Comparison of ENCODE assay signal across 10 mouse cellular contexts in genomic region chr1:85842251-85842650, GRCm38 (mm10). TPM values are rescaled to one million over a fixed set of nuclear protein-coding genes. Genes with fewer than 3 reads are reported as not detected.
DNase-seq lines count a peak whose midpoint lies in the region; TF ChIP-seq lines count a peak whose summit lies in the region.
"Had no signal": no experiment of that assay in that cellular context is flagged by ENCODE, and none has a peak within 500 bp of the region (broad histone marks: within the 10 kb centered on the region; RNA-seq: fewer than 3 reads in every experiment).

No protein-coding gene starts in this region.

- no peak for TF ChIP-seq POLR2A in cerebellum, adult 2 months (IDR thresholded peaks at IDR 0.05; ENCODE audit: borderline replicate concordance, insufficient read depth, low read length)
- no peak for TF ChIP-seq POLR2A in MEL (IDR thresholded peaks at IDR 0.05; ENCODE audit: control insufficient read depth in 1 of 2, insufficient read depth in 1 of 2, low read depth in 1 of 2, low read length in 2 of 2, poor library complexity in 1 of 2)

- no peak overlapping the region for H3K4me3 ChIP-seq in cerebellum, adult 2 months (replicated peaks; ENCODE audit: insufficient read depth, low read depth, low read length)
- no peak overlapping the region for H3K4me3 ChIP-seq in layer of hippocampus, adult 2 months
- H3K4me3 ChIP-seq in MEL (ENCODE audit: control insufficient read depth in 1 of 2, insufficient read depth in 1 of 2, low read depth in 2 of 2, low read length in 2 of 2) = no peak overlapping the region
- H3K4me3 ChIP-seq: midbrain, embryonic 12.5 days had no signal

- peaks cover 21 to 25% of the 10 kb centered on the region in 2 experiments for H3K36me3 ChIP-seq in MEL (ENCODE audit: control insufficient read depth in 1 of 2, insufficient read depth in 2 of 2, low read length in 2 of 2)

- DNase-seq in cerebellum, adult 2 months = peak in 1 of 2 experiments; percentile 26
- no peak for DNase-seq in cerebellum, adult 9-11 months
- no peak for DNase-seq in layer of hippocampus, adult 2 months (ENCODE audit: low spot score in 2 of 2)
- no peak for DNase-seq in layer of hippocampus, adult 18-20 months (ENCODE audit: low spot score in 2 of 2)
- DNase-seq in MEL (ENCODE audit: low read depth, low spot score) = peak; percentile 55
- DNase-seq in hindlimb bud, embryonic 11.5 days (ENCODE audit: extremely low spot score, low read depth, low spot score) = peak; percentile 10
- DNase-seq in adrenal gland, postnatal 4 days (ENCODE audit: low spot score in 2 of 2) = no peak
- DNase-seq in layer of hippocampus, postnatal 10 days (ENCODE audit: low spot score in 2 of 2) = no peak
- DNase-seq: B cell, adult 2 months had no signal

- H3K4me1 ChIP-seq in cerebellum, adult 2 months (ENCODE audit: control insufficient read depth, insufficient read depth, low read length) = peaks cover 6% of the 10 kb centered on the region
- H3K4me1 ChIP-seq in MEL (ENCODE audit: control insufficient read depth in 1 of 2, insufficient read depth in 2 of 2, low read length in 2 of 2) = peaks cover 8 to 18% of the 10 kb centered on the region in 2 experiments
- H3K4me1 ChIP-seq: midbrain, embryonic 12.5 days had no signal

- no peak overlapping the region for H3K27ac ChIP-seq in cerebellum, adult 2 months (ENCODE audit: insufficient read depth, low read length)
- H3K27ac ChIP-seq in layer of hippocampus, adult 2 months = no peak overlapping the region
- H3K27ac ChIP-seq in MEL (ENCODE audit: control insufficient read depth, low read depth, low read length) = no peak overlapping the region
- H3K27ac ChIP-seq: midbrain, embryonic 12.5 days had no signal

- no peaks in the 10 kb centered on the region for H3K9me3 ChIP-seq in MEL (replicated peaks; ENCODE audit: insufficient read depth, low read length)
- H3K9me3 ChIP-seq: midbrain, embryonic 12.5 days had no signal

- peak; percentile 46 for TF ChIP-seq RAD21 in MEL (IDR thresholded peaks at IDR 0.05; ENCODE audit: low read depth, low read length)

- H3K9ac ChIP-seq in MEL (ENCODE audit: control insufficient read depth, low read depth, low read length, poor library complexity, severe bottlenecking) = no peak overlapping the region
- H3K9ac ChIP-seq: midbrain, embryonic 12.5 days had no signal

- TF ChIP-seq EP300 in MEL (IDR thresholded peaks at IDR 0.05; ENCODE audit: low read depth in 1 of 2, low read length in 2 of 2) = no peak

- TF ChIP-seq CTCF in cerebellum, adult 2 months (IDR thresholded peaks at IDR 0.05; ENCODE audit: borderline replicate concordance, insufficient read depth, low read depth, low read length) = peak; percentile 37; the same call in 1 of the 2 replicates
- TF ChIP-seq CTCF in layer of hippocampus, adult 2 months (conservative IDR thresholded peaks at IDR 0.05) = peak; percentile 88
- TF ChIP-seq CTCF in MEL (IDR thresholded peaks at IDR 0.05 in 2 of 3, conservative IDR thresholded peaks at IDR 0.05 in 1 of 3; ENCODE audit: control insufficient read depth in 1 of 3, insufficient read depth in 1 of 3, low read depth in 2 of 3, low read length in 3 of 3, poor library complexity in 1 of 3, severe bottlenecking in 1 of 3) = peak in 2 of 3 experiments; percentile 25 to 67; a peak in 4 of 6 replicates

- H3K79me2 ChIP-seq in MEL (ENCODE audit: control insufficient read depth, insufficient read depth, low read length, poor library complexity) = peaks cover 2% of the 10 kb centered on the region; the same call in 1 of the 2 replicates

- no peaks in the 10 kb centered on the region for H3K27me3 ChIP-seq in cerebellum, adult 2 months (ENCODE audit: control insufficient read depth, insufficient read depth, low read length)
- H3K27me3 ChIP-seq in MEL (ENCODE audit: control insufficient read depth in 1 of 2, insufficient read depth in 2 of 2, low read length in 2 of 2) = no peaks in the 10 kb centered on the region
- H3K27me3 ChIP-seq: midbrain, embryonic 12.5 days had no signal

TF ChIP-seq in MEL, 35 proteins besides CTCF, POLR2A, EP300 and RAD21:
- TF ChIP-seq NRF1 (IDR thresholded peaks at IDR 0.05; ENCODE audit: insufficient read depth, low read depth, low read length, poor library complexity, severe bottlenecking) = no peak
- peak; percentile 57 for TF ChIP-seq SMC3 (IDR thresholded peaks at IDR 0.05; ENCODE audit: low read depth, low read length)

RNA-seq across cellular contexts. Expression of gene Cab39, which starts 49.0 kb away (rescaled TPM):
- polyA plus RNA-seq in cerebellum, adult 2 months (2012; rRNA removed) = 121 and 127 TPM in 2 replicates
- 100 to 1,000 TPM; 152 to 157 TPM for total RNA-seq in layer of hippocampus, adult 2 months (2021)
- 100 to 1,000 TPM; 146 to 163 TPM for total RNA-seq in layer of hippocampus, adult 18-20 months (2021)
- total RNA-seq in MEL (2012; rRNA removed) = 68.7 and 72.5 TPM in 2 replicates
- 100 to 1,000 TPM in 1 of 2 experiments, 10 to 100 TPM in 1; 66.5 to 144 TPM for polyA plus RNA-seq in MEL (2012; ENCODE audit: insufficient read depth in 1 of 2, insufficient read length in 2 of 2, low read depth in 1 of 2, low replicate concordance in 2 of 2, missing spikeins in 1 of 2)
- total RNA-seq in adrenal gland, postnatal 4 days (2021) = 100 to 1,000 TPM; 110 to 111 TPM
- total RNA-seq in layer of hippocampus, postnatal 10 days (2021) = 100 to 1,000 TPM; 120 to 158 TPM

RNA-seq across cellular contexts. Expression of gene Itm2c, which starts 51.8 kb away (rescaled TPM):
- 533 and 557 TPM in 2 replicates for polyA plus RNA-seq in cerebellum, adult 2 months (2012; rRNA removed)
- 100 to 1,000 TPM; 748 to 802 TPM for total RNA-seq in layer of hippocampus, adult 2 months (2021)
- total RNA-seq in layer of hippocampus, adult 18-20 months (2021) = 100 to 1,000 TPM; 867 to 891 TPM
- 22.6 and 24.8 TPM in 2 replicates for total RNA-seq in MEL (2012; rRNA removed)
- 10 to 100 TPM in 1 of 2 experiments, not detected in 1; 28.2 TPM for polyA plus RNA-seq in MEL (2012; ENCODE audit: insufficient read depth in 1 of 2, insufficient read length in 2 of 2, low read depth in 1 of 2, low replicate concordance in 2 of 2, missing spikeins in 1 of 2)
- total RNA-seq in adrenal gland, postnatal 4 days (2021) = 100 to 1,000 TPM; 412 to 422 TPM
- 100 to 1,000 TPM; 262 to 270 TPM for total RNA-seq in layer of hippocampus, postnatal 10 days (2021)

Comparison
In these comparisons a context has a peak if more than half of its experiments do, and no peak if none do; other contexts are left out.
1. DNase-seq: peak in MEL (single experiment) and hindlimb bud, embryonic 11.5 days (single experiment); none in cerebellum, adult 9-11 months (single experiment), layer of hippocampus, adult 2 months (0 of 2), layer of hippocampus, adult 18-20 months (0 of 2), adrenal gland, postnatal 4 days (0 of 2) and layer of hippocampus, postnatal 10 days (0 of 2).
2. CTCF ChIP-seq: peak in every context shown above with its lines; median percentile 88 in layer of hippocampus, adult 2 months; 46 in MEL; 37 in cerebellum, adult 2 months.
3. RNA of gene Itm2c, which starts 51.8 kb away (total RNA-seq): 867 to 891 TPM in layer of hippocampus, adult 18-20 months, 748 to 802 TPM in layer of hippocampus, adult 2 months, 412 to 422 TPM in adrenal gland, postnatal 4 days and 262 to 270 TPM in layer of hippocampus, postnatal 10 days; 22.6 to 24.8 TPM in MEL; every median in the first group is over 10 times any median in the second.